Mouse (Mus musculus): ENCODE data around the gene Cul7. TPM values are rescaled to one million over a fixed set of nuclear protein-coding genes. Genes with fewer than 3 reads are reported as not detected.

Cul7 gene
- polyA plus RNA-seq, 1 experiment from 2014 or later = 54.8 TPM

DNA sequence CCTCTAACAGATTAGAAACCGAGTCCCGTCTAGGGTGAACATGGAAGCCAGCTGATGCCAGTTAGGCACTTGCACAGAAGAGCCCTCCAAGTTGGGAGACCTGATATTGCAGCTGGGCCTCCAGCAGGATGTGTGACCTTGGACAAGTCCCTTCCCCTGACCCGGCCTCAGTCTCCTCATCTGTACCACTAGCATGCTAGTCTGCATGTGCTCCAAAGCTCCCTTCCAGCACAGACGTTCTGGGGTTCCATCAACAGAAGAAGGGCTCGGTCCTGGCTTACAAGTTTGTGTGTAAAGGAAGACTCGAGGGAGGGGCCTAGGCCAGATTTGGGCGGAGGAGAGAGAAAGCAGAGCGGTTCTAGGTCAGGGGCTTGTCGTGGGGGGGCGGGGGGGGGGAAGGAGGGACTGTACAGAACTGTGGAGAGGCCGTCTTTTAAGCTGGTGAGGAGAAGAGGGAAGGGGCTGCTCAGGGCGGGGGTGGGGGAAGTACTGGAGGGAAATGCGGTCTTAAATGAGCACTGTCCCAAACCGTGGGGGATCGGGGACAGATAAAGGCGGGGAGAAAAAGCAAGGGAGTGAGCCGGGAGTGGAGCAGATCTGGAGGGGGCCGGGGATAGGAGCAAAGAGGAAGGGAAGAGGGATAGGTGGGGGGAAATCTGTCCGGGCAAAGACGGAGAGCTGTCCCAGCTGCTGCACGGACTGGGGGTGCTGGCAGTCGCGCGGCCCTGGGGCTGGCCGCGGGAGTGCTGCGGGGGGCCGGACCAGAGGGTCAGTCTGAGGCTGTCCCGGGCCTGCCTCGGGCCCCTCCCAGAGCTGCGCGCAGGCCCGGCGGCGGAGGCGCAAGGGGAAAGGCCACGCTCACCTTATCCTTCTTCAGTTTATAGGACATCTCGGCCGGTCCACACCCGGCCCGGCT, 54.1 kb downstream of the Cul7 start:
- Histone ChIP-seq H3K27me3 (ENCODE audit: control insufficient read depth, insufficient read depth, low read length) (no peaks in the 10 kb centered on the region), H3K4me3 (replicated peaks; ENCODE audit: low read length) (peak overlapping the region; percentile 86), H3K9me3 (replicated peaks; ENCODE audit: control insufficient read depth, low read length) (no peaks in the 10 kb centered on the region), H3K36me3 (ENCODE audit: control insufficient read depth, insufficient read depth, low read length) (peaks cover 4% of the 10 kb centered on the region; the same call in 1 of the 2 replicates), H3K27ac (ENCODE audit: low read length) (peak overlapping the region; percentile 96), H3K4me2 (ENCODE audit: low read depth, low read length) (peak overlapping the region; percentile 66), H3K4me1 (ENCODE audit: control insufficient read depth, insufficient read depth, low read length) (peaks cover 37% of the 10 kb centered on the region), H3K9ac (ENCODE audit: low read length) (peak overlapping the region; percentile 90)
- ATAC-seq (ENCODE audit: insufficient read depth, low FRiP score) = peak; percentile 83
- WGBS = 2% methylated on average over 40 of the region's 41 CpGs

DNA sequence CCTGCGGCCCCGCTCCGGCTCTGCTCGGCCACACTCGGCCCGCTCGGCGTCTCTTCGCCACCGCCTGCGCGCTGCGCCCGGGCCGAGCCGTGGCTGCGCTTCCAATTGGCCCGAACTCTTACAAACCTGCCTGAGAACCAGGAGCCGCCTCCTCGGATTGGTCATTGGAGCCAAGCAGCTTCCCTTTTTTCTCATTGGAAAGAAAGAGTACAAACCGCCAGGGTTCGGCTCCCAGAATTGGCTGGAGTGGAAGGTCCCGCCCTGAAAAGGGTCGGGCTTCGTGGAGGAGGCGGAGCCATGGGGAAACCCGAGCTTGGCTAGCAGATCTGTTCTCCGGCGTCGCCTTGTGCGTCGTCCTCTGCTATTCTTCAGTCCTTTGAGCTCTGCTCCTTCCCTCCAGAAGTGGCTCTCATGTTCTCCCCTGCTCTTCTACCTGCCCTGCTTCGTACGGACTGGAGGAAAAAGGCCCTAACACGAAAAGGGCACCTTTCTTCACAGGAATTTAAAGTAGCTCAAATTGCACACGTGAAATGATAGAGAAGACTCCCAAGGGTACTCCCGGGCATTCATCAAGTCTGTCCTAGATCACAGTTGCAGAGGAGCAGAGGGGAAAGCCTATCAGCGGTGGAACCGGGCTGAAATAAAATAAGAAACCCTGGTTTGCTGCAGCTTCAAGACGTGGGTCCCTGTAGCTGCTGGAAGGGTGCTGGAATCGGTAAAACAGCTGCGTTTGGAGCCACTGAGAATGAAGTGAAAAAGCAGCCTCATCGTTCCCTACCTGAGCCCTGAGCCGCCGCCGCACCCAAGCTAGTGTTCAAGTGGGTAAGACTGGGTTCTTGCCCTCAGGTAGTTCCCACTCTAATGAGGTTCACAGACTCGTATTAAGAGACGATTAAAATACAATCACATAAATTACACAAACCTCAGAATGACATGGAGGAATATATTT, 55.0 kb downstream of the Cul7 start, which contains the start of gene Ppp2r5d:
Gene Ppp2r5d, minus strand, starts transcription at position 225 of the 949 bp plus-strand sequence.
- Histone ChIP-seq H3K4me3 (replicated peaks; ENCODE audit: low read length) (peak within 1 kb of the TSS; percentile 86), H3K9me3 (replicated peaks; ENCODE audit: control insufficient read depth, low read length) (no peaks in the 10 kb centered on the region), H3K27me3 (ENCODE audit: control insufficient read depth, insufficient read depth, low read length) (no peaks in the 10 kb centered on the region), H3K9ac (ENCODE audit: low read length) (peak within 1 kb of the TSS; percentile 90), H3K36me3 (ENCODE audit: control insufficient read depth, insufficient read depth, low read length) (no peaks in the 10 kb centered on the region), H3K4me2 (ENCODE audit: low read depth, low read length) (peak within 1 kb of the TSS; percentile 95), H3K4me1 (ENCODE audit: control insufficient read depth, insufficient read depth, low read length) (peaks cover 37% of the 10 kb centered on the region), H3K27ac (ENCODE audit: low read length) (peak within 1 kb of the TSS; percentile 96)
- WGBS = under 1% methylated on average over 48 of the region's 48 CpGs
- ATAC-seq (ENCODE audit: insufficient read depth, low FRiP score) = peak; percentile 95

- Histone ChIP-seq H3K4me1 (ENCODE audit: control insufficient read depth, insufficient read depth, low read length) (peaks cover 29% of the 10 kb centered on the region), H3K27me3 (ENCODE audit: control insufficient read depth, insufficient read depth, low read length) (no peaks in the 10 kb centered on the region), H3K27ac (ENCODE audit: low read length) (no peak overlapping the region), H3K4me2 (ENCODE audit: low read depth, low read length) (no peak overlapping the region), H3K36me3 (ENCODE audit: control insufficient read depth, insufficient read depth, low read length) (no peaks in the 10 kb centered on the region), H3K9me3 (replicated peaks; ENCODE audit: control insufficient read depth, low read length) (no peaks in the 10 kb centered on the region), H3K4me3 (replicated peaks; ENCODE audit: low read length) (no peak overlapping the region), H3K9ac (ENCODE audit: low read length) (no peak overlapping the region)
- ATAC-seq (ENCODE audit: insufficient read depth, low FRiP score) = no peak
- WGBS = 90% methylated on average over 14 of the region's 14 CpGs
Measured at GRCm38 (mm10) chr17:46706375-46707089, 56.4 kb downstream of the Cul7 start.

DNA sequence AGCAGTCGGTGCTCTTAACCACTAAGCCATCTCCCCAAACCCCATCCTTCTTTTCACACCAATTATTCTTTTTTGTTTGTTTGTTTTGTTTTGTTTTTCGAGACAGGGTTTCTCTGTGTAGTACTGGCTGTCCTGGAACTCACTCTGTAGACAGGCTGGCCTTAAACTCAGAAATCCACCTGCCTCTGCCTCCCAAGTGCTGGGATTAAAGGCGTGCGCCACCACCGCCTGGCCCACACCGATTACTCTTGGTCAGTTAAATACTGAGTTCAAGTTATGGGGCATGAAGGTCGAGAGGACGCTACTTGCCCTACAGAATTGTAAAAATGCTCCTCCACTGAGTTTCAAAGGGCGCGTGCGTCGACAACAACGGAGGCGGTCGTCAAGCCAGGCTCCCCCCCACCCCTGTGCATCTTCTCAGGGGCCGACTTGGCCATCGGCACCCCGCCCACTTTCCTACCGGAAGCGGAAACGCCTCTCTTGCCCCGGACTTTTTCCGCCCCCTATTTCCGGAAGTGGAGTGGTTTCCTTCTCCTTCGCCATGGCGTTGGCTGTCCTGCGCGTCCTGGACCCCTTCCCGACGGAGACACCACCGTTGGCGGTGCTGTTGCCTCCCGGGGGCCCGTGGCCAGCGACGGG, 60.9 kb downstream of the Cul7 start, which contains the start of gene Pex6:
Gene Pex6, plus strand, starts transcription at position 505 of the 639 bp plus-strand sequence.
- H3K4me1 ChIP-seq (ENCODE audit: control insufficient read depth, insufficient read depth, low read length) = peaks cover 8% of the 10 kb centered on the region
- peak; percentile 88 for ATAC-seq (ENCODE audit: insufficient read depth, low FRiP score)

GRCm38 (mm10) chr17:46711612-46712271, 61.6 kb downstream of the Cul7 start:
- peak; percentile 61; the same call in 1 of the 2 replicates for ATAC-seq (ENCODE audit: insufficient read depth, low FRiP score)
- Histone ChIP-seq H3K4me2 (ENCODE audit: low read depth, low read length) (peak overlapping the region; percentile 98), H3K27ac (ENCODE audit: low read length) (peak overlapping the region; percentile 72; the same call in 1 of the 2 replicates), H3K36me3 (ENCODE audit: control insufficient read depth, insufficient read depth, low read length) (0 out of 2 replicates have a peak, but pooled peaks cover 8% of the 10 kb centered on the region), H3K27me3 (ENCODE audit: control insufficient read depth, insufficient read depth, low read length) (no peaks in the 10 kb centered on the region), H3K9me3 (replicated peaks; ENCODE audit: control insufficient read depth, low read length) (no peaks in the 10 kb centered on the region), H3K4me3 (replicated peaks; ENCODE audit: low read length) (peak overlapping the region; percentile 94), H3K9ac (ENCODE audit: low read length) (peak overlapping the region; percentile 95), H3K4me1 (ENCODE audit: control insufficient read depth, insufficient read depth, low read length) (peaks cover 8% of the 10 kb centered on the region)
- under 1% methylated on average over 76 of the region's 76 CpGs for WGBS

More for the DNA sequence above, 60.9 kb downstream of the Cul7 start, which contains the start of gene Pex6:
- H3K36me3 ChIP-seq (ENCODE audit: control insufficient read depth, insufficient read depth, low read length) = 0 out of 2 replicates have a peak, but pooled peaks cover 8% of the 10 kb centered on the region
- peak within 1 kb of the TSS; percentile 98 for H3K4me2 ChIP-seq (ENCODE audit: low read depth, low read length)
- peak within 1 kb of the TSS; percentile 95 for H3K9ac ChIP-seq (ENCODE audit: low read length)
- H3K27me3 ChIP-seq (ENCODE audit: control insufficient read depth, insufficient read depth, low read length) = no peaks in the 10 kb centered on the region
- peak within 1 kb of the TSS; percentile 94 for H3K4me3 ChIP-seq (replicated peaks; ENCODE audit: low read length)
- H3K9me3 ChIP-seq (replicated peaks; ENCODE audit: control insufficient read depth, low read length) = no peaks in the 10 kb centered on the region
- WGBS = 6% methylated on average over 36 of the region's 36 CpGs
- peak within 1 kb of the TSS; percentile 72; the same call in 1 of the 2 replicates for H3K27ac ChIP-seq (ENCODE audit: low read length)

GRCm38 (mm10) chr17:46712442-46712841, 62.3 kb downstream of the Cul7 start:
- no peak overlapping the region for H3K27ac ChIP-seq (ENCODE audit: low read length)
- peaks cover 8% of the 10 kb centered on the region for H3K4me1 ChIP-seq (ENCODE audit: control insufficient read depth, insufficient read depth, low read length)
- H3K27me3 ChIP-seq (ENCODE audit: control insufficient read depth, insufficient read depth, low read length) = no peaks in the 10 kb centered on the region
- H3K36me3 ChIP-seq (ENCODE audit: control insufficient read depth, insufficient read depth, low read length) = 0 out of 2 replicates have a peak, but pooled peaks cover 8% of the 10 kb centered on the region
- H3K4me2 ChIP-seq (ENCODE audit: low read depth, low read length) = peak overlapping the region; percentile 98
- no peaks in the 10 kb centered on the region for H3K9me3 ChIP-seq (replicated peaks; ENCODE audit: control insufficient read depth, low read length)
- WGBS = 56% methylated on average over 7 of the region's 7 CpGs
- peak overlapping the region; percentile 95 for H3K9ac ChIP-seq (ENCODE audit: low read length)
- no peak for ATAC-seq (ENCODE audit: insufficient read depth, low FRiP score)
- peak overlapping the region; percentile 94 for H3K4me3 ChIP-seq (replicated peaks; ENCODE audit: low read length)

- no peak overlapping the region for H3K9ac ChIP-seq (ENCODE audit: low read length)
- H3K4me2 ChIP-seq (ENCODE audit: low read depth, low read length) = no peak overlapping the region
- H3K27me3 ChIP-seq (ENCODE audit: control insufficient read depth, insufficient read depth, low read length) = no peaks in the 10 kb centered on the region
- ATAC-seq (ENCODE audit: insufficient read depth, low FRiP score) = no peak
- peaks cover 8% of the 10 kb centered on the region for H3K4me1 ChIP-seq (ENCODE audit: control insufficient read depth, insufficient read depth, low read length)
- no peaks in the 10 kb centered on the region for H3K9me3 ChIP-seq (replicated peaks; ENCODE audit: control insufficient read depth, low read length)
- 0 out of 2 replicates have a peak, but pooled peaks cover 8% of the 10 kb centered on the region for H3K36me3 ChIP-seq (ENCODE audit: control insufficient read depth, insufficient read depth, low read length)
- H3K4me3 ChIP-seq (replicated peaks; ENCODE audit: low read length) = no peak overlapping the region
- 85% methylated on average over 9 of the region's 9 CpGs for WGBS
- no peak overlapping the region for H3K27ac ChIP-seq (ENCODE audit: low read length)
Measured at GRCm38 (mm10) chr17:46713849-46714248, 63.7 kb downstream of the Cul7 start.

All from stomach, embryonic 16.5 days (tissue).